Mouse (Mus musculus) MEL (cell line): Measurements from ENCODE around the gene Tox4. TPM values are rescaled to one million over a fixed set of nuclear protein-coding genes. Genes with fewer than 3 reads are reported as not detected.
A peak's percentile ranks its signal among the peaks of the same experiment; 100 is the strongest.

Experiments
- DNase-seq: peaks from one replicate; pipeline ENCODE4 v3.0.0; 2011; ENCODE audit warnings: low read depth, low spot score
- H3K27ac ChIP-seq: 2 replicates; pipeline ENCODE4 v1.5.1; 2012; ENCODE audit warnings: low read depth, mild to moderate bottlenecking, control low read depth, low read length, moderate library complexity; ENCODE audit not compliant: control insufficient read depth
- H3K27me3 ChIP-seq, 2 experiments: fragments of 150-350 bp in 1 of 2; sonication (generic) in 1 of 2; 2 replicates each; pipeline ENCODE4 v1.6.1; 2012; ENCODE audit warnings: low read length in 2 of 2, mild to moderate bottlenecking in 2 of 2, improper control_type of control experiment in 1 of 2, moderate library complexity in 1 of 2; ENCODE audit not compliant: insufficient read depth in 2 of 2, control insufficient read depth in 1 of 2
- H3K36me3 ChIP-seq, 2 experiments: 2 replicates each; pipeline ENCODE4 v1.6.1; 2012 to 2014; ENCODE audit warnings: low read length in 2 of 2, improper control_type of control experiment in 1 of 2, inconsistent platforms in 1 of 2, mild to moderate bottlenecking in 1 of 2; ENCODE audit not compliant: insufficient read depth in 2 of 2, control insufficient read depth in 1 of 2
- H3K4me1 ChIP-seq, 2 experiments: fragments of 150-350 bp in 1 of 2; sonication (generic) in 1 of 2; 2 replicates each; pipeline ENCODE4 v1.6.1; 2012; ENCODE audit warnings: low read length in 2 of 2, improper control_type of control experiment in 1 of 2, mild to moderate bottlenecking in 1 of 2; ENCODE audit not compliant: insufficient read depth in 2 of 2, control insufficient read depth in 1 of 2
- H3K4me3 ChIP-seq, 2 experiments: fragments of 150-350 bp in 1 of 2; sonication (generic) in 1 of 2; 2 replicates each; pipeline ENCODE4 v1.5.1; 2012; ENCODE audit warnings: low read depth in 2 of 2, low read length in 2 of 2, mild to moderate bottlenecking in 2 of 2, moderate library complexity in 2 of 2, control low read depth in 1 of 2, improper control_type of control experiment in 1 of 2; ENCODE audit not compliant: control insufficient read depth in 1 of 2, insufficient read depth in 1 of 2
- H3K79me2 ChIP-seq: 2 replicates; pipeline ENCODE4 v1.6.1; 2012; ENCODE audit warnings: mild to moderate bottlenecking, low read length, moderate library complexity; ENCODE audit not compliant: control insufficient read depth, poor library complexity, insufficient read depth
- H3K9ac ChIP-seq: 2 replicates; pipeline ENCODE4 v1.6.1; 2012; ENCODE audit warnings: low read depth, mild to moderate bottlenecking, control low read depth, low read length, moderate library complexity; ENCODE audit not compliant: control insufficient read depth, poor library complexity, severe bottlenecking
- H3K9me3 ChIP-seq: fragments of 150-350 bp; sonication (generic); replicated peaks from 2 replicates; pipeline ENCODE4 v1.6.1; 2012; ENCODE audit warnings: mild to moderate bottlenecking, low read length, improper control_type of control experiment, moderate library complexity; ENCODE audit not compliant: insufficient read depth
- BHLHE40 ChIP-seq: IDR thresholded peaks from 2 replicates; pipeline ENCODE4 v1.6.1; 2012; ENCODE audit warnings: low read depth, mild to moderate bottlenecking, inconsistent platforms, low read length, improper control_type of control experiment, borderline replicate concordance
- CTCF ChIP-seq, 3 experiments: IDR thresholded peaks in 2 of 3; conservative IDR thresholded peaks in 1 of 3; 2 replicates each; pipeline ENCODE4 v1.5.1; 2011 to 2012; ENCODE audit warnings: low read length in 3 of 3, low read depth in 2 of 3, mild to moderate bottlenecking in 2 of 3, improper control_type of control experiment in 1 of 3, inconsistent platforms in 1 of 3, mixed read lengths in 1 of 3, moderate library complexity in 1 of 3; ENCODE audit not compliant: control insufficient read depth in 1 of 3, insufficient read depth in 1 of 3, poor library complexity in 1 of 3, severe bottlenecking in 1 of 3
- GATA1 ChIP-seq: IDR thresholded peaks from 2 replicates; pipeline ENCODE4 v1.6.1; 2011; ENCODE audit warnings: low read depth, low read length, improper control_type of control experiment
- JUND ChIP-seq: IDR thresholded peaks from 2 replicates; pipeline ENCODE4 v1.6.1; 2011; ENCODE audit warnings: low read depth, mild to moderate bottlenecking, improper control_type of control experiment, low read length
- MAX ChIP-seq: IDR thresholded peaks from 2 replicates; pipeline ENCODE4 v1.6.1; 2011; ENCODE audit warnings: low read length, improper control_type of control experiment
- MEF2A ChIP-seq: IDR thresholded peaks from 2 replicates; pipeline ENCODE4 v1.6.1; 2014; ENCODE audit warnings: low read depth, mild to moderate bottlenecking, inconsistent platforms, low read length, improper control_type of control experiment; ENCODE audit not compliant: poor library complexity, insufficient replicate concordance, severe bottlenecking; ENCODE audit errors: extremely low read depth
- MXI1 ChIP-seq: IDR thresholded peaks from 2 replicates; pipeline ENCODE4 v1.6.1; 2011; ENCODE audit warnings: mild to moderate bottlenecking, low read depth, low read length, improper control_type of control experiment
- MYB ChIP-seq: IDR thresholded peaks from 2 replicates; pipeline ENCODE4 v1.6.1; 2011; ENCODE audit warnings: mild to moderate bottlenecking, low read depth, low read length, improper control_type of control experiment
- MYC ChIP-seq: IDR thresholded peaks from 2 replicates; pipeline ENCODE4 v1.6.1; 2011; ENCODE audit warnings: low read depth, mild to moderate bottlenecking, low read length, improper control_type of control experiment, moderate library complexity
- POLR2AphosphoS2 ChIP-seq: IDR thresholded peaks from 2 replicates; pipeline ENCODE4 v1.6.1; 2011; ENCODE audit warnings: low read length, improper control_type of control experiment
- POLR2AphosphoS5 ChIP-seq: IDR thresholded peaks from 2 replicates; pipeline ENCODE4 v1.6.1; 2012; ENCODE audit warnings: low read depth, borderline replicate concordance, mild to moderate bottlenecking, inconsistent platforms, low read length, moderate library complexity, mixed read lengths
- RAD21 ChIP-seq: IDR thresholded peaks from 2 replicates; pipeline ENCODE4 v1.6.1; 2011; ENCODE audit warnings: mild to moderate bottlenecking, low read depth, low read length, improper control_type of control experiment
- SIN3A ChIP-seq: IDR thresholded peaks from 2 replicates; pipeline ENCODE4 v1.6.1; 2012; ENCODE audit warnings: low read length, improper control_type of control experiment, inconsistent platforms
- SMC3 ChIP-seq: IDR thresholded peaks from 2 replicates; pipeline ENCODE4 v1.6.1; 2011; ENCODE audit warnings: low read depth, low read length, improper control_type of control experiment
- TBP ChIP-seq: IDR thresholded peaks from 2 replicates; pipeline ENCODE4 v1.8.0; 2011; ENCODE audit warnings: low read depth, low read length, improper control_type of control experiment
- USF1 ChIP-seq: IDR thresholded peaks from 2 replicates; pipeline ENCODE4 v1.6.1; 2014; ENCODE audit warnings: low read depth, mild to moderate bottlenecking, inconsistent platforms, low read length, improper control_type of control experiment, moderate library complexity
- ZC3H11A ChIP-seq: IDR thresholded peaks from 2 replicates; pipeline ENCODE4 v1.6.1; 2012; ENCODE audit warnings: low read depth, mild to moderate bottlenecking, inconsistent platforms, low read length, improper control_type of control experiment
- ZMIZ1 ChIP-seq: IDR thresholded peaks from 2 replicates; pipeline ENCODE4 v1.6.1; 2012; ENCODE audit warnings: low read depth, mild to moderate bottlenecking, inconsistent platforms, low read length, improper control_type of control experiment, moderate library complexity
- ZNF384 ChIP-seq: IDR thresholded peaks from 2 replicates; pipeline ENCODE4 v1.6.1; 2012; ENCODE audit warnings: low read depth, mild to moderate bottlenecking, inconsistent platforms, low read length, improper control_type of control experiment
- polyA plus RNA-seq, 2 experiments: library from polyadenylated mRNA; stranded (reverse) in 1 of 2; unstranded in 1 of 2; fragments of >175 nt in 1 of 2; fragments of >200 nt in 1 of 2; gene quantifications; 2 replicates each; pipeline versions ENCODE4 v1.2.1 to v1.2.4; 2012; ENCODE audit warnings: low replicate concordance in 2 of 2, low read depth in 1 of 2; ENCODE audit not compliant: insufficient read length in 2 of 2, insufficient read depth in 1 of 2, missing spikeins in 1 of 2
- total RNA-seq: library from RNA; depleted of rRNA; stranded (reverse); fragments of 300-350 nt; gene quantifications from 2 replicates; pipeline ENCODE4 v1.2.3, GENCODE M21; 2012; rRNA removed

Tox4 gene
- total and polyA plus RNA-seq, 3 experiments: 35.1 to 42.2 TPM; not detected in 1

DNA sequence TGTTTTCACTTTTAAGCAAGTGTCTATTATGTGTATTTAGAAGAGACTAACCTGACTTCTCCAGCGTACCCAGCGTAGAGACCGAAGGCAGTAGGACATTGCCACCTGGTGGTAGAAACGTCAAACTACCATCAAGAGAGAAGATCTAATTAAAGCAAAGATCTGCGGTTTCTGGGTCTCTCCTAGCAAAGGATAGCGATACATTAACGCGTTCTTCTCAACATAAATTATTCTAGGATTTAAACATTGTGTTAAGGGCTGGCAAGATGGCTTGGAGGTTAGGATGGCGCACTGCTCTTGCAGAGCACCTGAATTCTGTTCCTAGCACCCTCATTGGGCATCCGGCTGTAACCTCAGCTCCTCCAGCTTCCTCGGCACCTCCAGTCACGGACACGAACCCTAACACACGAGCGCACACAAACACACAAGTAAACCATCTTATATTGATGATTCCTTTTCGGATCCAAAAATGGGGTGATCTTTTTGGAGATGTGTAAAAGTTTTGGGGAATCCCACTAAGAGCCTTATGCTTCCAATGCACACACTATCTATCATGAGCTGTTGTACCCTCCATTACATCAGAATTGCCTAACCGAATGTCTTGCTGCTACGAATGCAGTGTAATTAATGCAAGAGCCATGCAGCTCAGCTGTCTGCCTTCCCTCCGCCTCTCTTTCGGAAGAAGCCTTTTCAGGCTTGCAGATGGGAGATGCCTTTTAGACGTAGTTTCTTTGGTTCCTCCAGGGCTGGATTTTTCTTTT lies 60.0 kb downstream of the Tox4 start:
- TF ChIP-seq SIN3A (peak; percentile 51), JUND (peak; percentile 46; the same call in 1 of the 2 replicates), ZMIZ1 (no peak), RAD21 (peak; percentile 95), MXI1 (no peak), MYB (no peak), USF1 (no peak), TBP (no peak), MEF2A (no peak), CTCF (IDR thresholded peaks at IDR 0.05 in 2 of 3, conservative IDR thresholded peaks at IDR 0.05 in 1 of 3; ENCODE audit: control insufficient read depth in 1 of 3, insufficient read depth in 1 of 3, low read depth in 2 of 3, low read length in 3 of 3, poor library complexity in 1 of 3, severe bottlenecking in 1 of 3) (peak; percentile 78 to 95 (median 78)), ZNF384 (no peak), SMC3 (peak; percentile 95), ZC3H11A (peak; percentile 94), GATA1 (no peak), BHLHE40 (no peak), MAX (no peak), MYC (0 out of 2 replicates have a peak, but pooled peaks have one; percentile 17), POLR2AphosphoS2 (no peak)
- TF ChIP-seq, all 39 proteins: peak for 7
- Histone ChIP-seq H3K79me2 (no peaks in the 10 kb centered on the region), H3K27me3 (peaks cover 3% of the 10 kb centered on the region in 2 experiments; a peak in 3 of 4 replicates), H3K36me3 (no peaks in the 10 kb centered on the region; a peak in 1 of 4 replicates), H3K27ac (no peak overlapping the region), H3K4me3 (peak overlapping the region; percentile 10 to 37; a peak in 3 of 4 replicates), H3K9me3 (no peaks in the 10 kb centered on the region), H3K4me1 (peaks cover 0 to 3% of the 10 kb centered on the region in 2 experiments; a peak in 1 of 4 replicates), H3K9ac (no peak overlapping the region)
- peak; percentile 86 for DNase-seq

DNA sequence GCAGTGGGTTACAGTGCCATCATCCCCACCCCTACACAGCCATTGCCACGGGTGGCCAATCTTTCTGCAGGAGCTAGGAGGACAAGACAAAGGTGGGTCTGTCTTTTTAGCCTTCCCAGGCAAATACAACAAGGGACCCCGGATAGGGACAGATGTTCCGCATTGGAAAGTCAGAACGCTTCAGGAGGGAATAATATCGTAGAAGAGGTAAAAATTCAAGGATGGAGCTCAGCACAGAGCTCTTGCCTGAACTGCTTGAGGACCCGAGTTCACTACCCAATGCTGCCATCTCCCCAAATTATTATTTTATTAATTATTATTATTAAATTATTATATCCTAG lies 60.5 kb downstream of the Tox4 start:
- H3K4me1 ChIP-seq: peaks cover 0 to 4% of the 10 kb centered on the region in 2 experiments; a peak in 1 of 4 replicates

More for the DNA sequence above, 60.5 kb downstream of the Tox4 start:
- H3K79me2 ChIP-seq: no peaks in the 10 kb centered on the region
- H3K36me3 ChIP-seq: no peaks in the 10 kb centered on the region; a peak in 1 of 4 replicates
- H3K27me3 ChIP-seq: peaks cover 2 to 3% of the 10 kb centered on the region in 2 experiments; a peak in 3 of 4 replicates
- H3K4me3 ChIP-seq: no peak overlapping the region
- DNase-seq: no peak
- H3K9ac ChIP-seq: no peak overlapping the region
- H3K27ac ChIP-seq: no peak overlapping the region
- TF ChIP-seq POLR2AphosphoS2: no peak
- TF ChIP-seq POLR2AphosphoS5: no peak
- no peaks in the 10 kb centered on the region for H3K9me3 ChIP-seq

Other genes with a start within 250 kb of the Tox4 start
- gene Olfr221, start 236.7 kb upstream of the Tox4 start, total RNA-seq: not detected in 2 replicates
- gene Olfr221, start 236.7 kb upstream of the Tox4 start, polyA plus RNA-seq: not detected
- gene Hnrnpc, start 175.1 kb upstream of the Tox4 start, total RNA-seq: 272 and 346 TPM in 2 replicates
- gene Hnrnpc, start 175.1 kb upstream of the Tox4 start, polyA plus RNA-seq: 1,000 to 10,000 TPM in 1 of 2 experiments, 100 to 1,000 TPM in 1; 626 to 3,096 TPM
- 3.7 and 4.8 TPM in 2 replicates for gene Rpgrip1, start 168.4 kb upstream of the Tox4 start, total RNA-seq
- 10 to 100 TPM in 1 of 2 experiments, not detected in 1; 36.0 TPM for gene Rpgrip1, start 168.4 kb upstream of the Tox4 start, polyA plus RNA-seq
- 87.1 and 97.3 TPM in 2 replicates for gene Supt16, start 81.7 kb upstream of the Tox4 start, total RNA-seq
- 100 to 1,000 TPM; 114 to 145 TPM for gene Supt16, start 81.7 kb upstream of the Tox4 start, polyA plus RNA-seq
- 46.5 and 47.5 TPM in 2 replicates for gene Chd8, start 21.4 kb upstream of the Tox4 start, total RNA-seq
- gene Chd8, start 21.4 kb upstream of the Tox4 start, polyA plus RNA-seq: 10 to 100 TPM; 73.5 to 85.6 TPM
- 2.9 and 3.0 TPM in 2 replicates for gene Rab2b, start 399 bp downstream of the Tox4 start, total RNA-seq
- gene Rab2b, start 399 bp downstream of the Tox4 start, polyA plus RNA-seq: 1 to 10 TPM in 1 of 2 experiments, not detected in 1; 5.9 TPM
- gene Mettl3, start 26.0 kb downstream of the Tox4 start, total RNA-seq: 40.3 and 49.8 TPM in 2 replicates
- gene Mettl3, start 26.0 kb downstream of the Tox4 start, polyA plus RNA-seq: 10 to 100 TPM in 1 of 2 experiments, not detected in 1; 50.7 TPM
- gene Sall2, start 49.6 kb downstream of the Tox4 start, total RNA-seq: not detected in 2 replicates
- not detected for gene Sall2, start 49.6 kb downstream of the Tox4 start, polyA plus RNA-seq
- gene Olfr1513, start 77.3 kb downstream of the Tox4 start, total RNA-seq: 0.08 TPM in 1 of 2 replicates, not detected in the other
- gene Olfr1513, start 77.3 kb downstream of the Tox4 start, polyA plus RNA-seq: not detected
- 0.23 TPM in 2 replicates for gene Olfr1512, start 100.0 kb downstream of the Tox4 start, total RNA-seq
- gene Olfr1512, start 100.0 kb downstream of the Tox4 start, polyA plus RNA-seq: under 1 TPM in 1 of 2 experiments, not detected in 1; 0.24 TPM
- not detected in 2 replicates for gene Olfr1511, start 118.2 kb downstream of the Tox4 start, total RNA-seq
- gene Olfr1511, start 118.2 kb downstream of the Tox4 start, polyA plus RNA-seq: not detected
- not detected in 2 replicates for gene Olfr1510, start 135.2 kb downstream of the Tox4 start, total RNA-seq
- not detected for gene Olfr1510, start 135.2 kb downstream of the Tox4 start, polyA plus RNA-seq
- not detected in 2 replicates for gene Olfr1509, start 163.8 kb downstream of the Tox4 start, total RNA-seq
- not detected for gene Olfr1509, start 163.8 kb downstream of the Tox4 start, polyA plus RNA-seq
- not detected in 2 replicates for gene Olfr1508, start 188.3 kb downstream of the Tox4 start, total RNA-seq
- gene Olfr1508, start 188.3 kb downstream of the Tox4 start, polyA plus RNA-seq: not detected
- not detected in 2 replicates for gene Olfr1507, start 216.6 kb downstream of the Tox4 start, total RNA-seq
- not detected for gene Olfr1507, start 216.6 kb downstream of the Tox4 start, polyA plus RNA-seq